Mouse (Mus musculus): ENCODE data around the gene Sc5d.

Gene Sc5d

DNA sequence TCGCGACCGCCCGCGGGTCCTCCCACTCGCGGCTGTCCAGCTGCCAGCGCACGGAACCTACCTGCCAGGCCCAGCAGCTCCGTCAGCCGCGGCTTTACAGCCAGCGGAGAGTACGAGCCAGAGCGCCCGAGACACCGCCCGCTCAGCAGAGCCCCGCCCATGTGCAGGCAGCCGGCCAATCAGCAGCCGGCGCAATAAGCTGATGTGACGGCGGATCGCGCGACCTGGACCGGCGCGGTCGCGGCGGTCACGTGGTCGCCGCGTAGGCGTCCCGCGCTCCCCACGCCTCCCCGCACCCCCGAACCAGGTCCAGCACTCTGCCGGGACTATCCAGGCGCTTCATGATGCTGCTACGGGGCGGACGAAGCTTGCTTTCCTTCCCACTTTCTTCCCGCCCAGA, at the start of gene Sc5d:
TSS of gene Sc5d (minus strand) at position 112 of the 400 bp plus-strand sequence.
- DNase-seq (ENCODE audit: extremely low spot score, low spot score), result peak; percentile 87

DNA sequence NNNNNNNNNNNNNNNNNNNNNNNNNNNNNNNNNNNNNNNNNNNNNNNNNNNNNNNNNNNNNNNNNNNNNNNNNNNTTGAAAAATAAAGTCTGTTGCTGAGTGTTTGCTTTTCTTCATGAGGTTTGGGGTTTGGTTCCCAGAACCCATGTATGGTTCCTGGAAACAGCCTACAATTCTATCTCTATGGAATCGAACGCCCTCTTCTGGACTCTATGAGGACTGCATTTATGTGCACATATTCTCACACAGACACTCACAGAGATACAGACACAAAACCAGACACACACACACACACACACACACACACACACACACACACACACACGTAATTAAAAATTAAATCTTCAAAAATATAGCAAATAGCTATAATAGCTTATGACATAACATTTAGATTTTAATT, 47.3 kb upstream of the Sc5d start:
- no peak for DNase-seq (ENCODE audit: extremely low spot score, low spot score)

DNA sequence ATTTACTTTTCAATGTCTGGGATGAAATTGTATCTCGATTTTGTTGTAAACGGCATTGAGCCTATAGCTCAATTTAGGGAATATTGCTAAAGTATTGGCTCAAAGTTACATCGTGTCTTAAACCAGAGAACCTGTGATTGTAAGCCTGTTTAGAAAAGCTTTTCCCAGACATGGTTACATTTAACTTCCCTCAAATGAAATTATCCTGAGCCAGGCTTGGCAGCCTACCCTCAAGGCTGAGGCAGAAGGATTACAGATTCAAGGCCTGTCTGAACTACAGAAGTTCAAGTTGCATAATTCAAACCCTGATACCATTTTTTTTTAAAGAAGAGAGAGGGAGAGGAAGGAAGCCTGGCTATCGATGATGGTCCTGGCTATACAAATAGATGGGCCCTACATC, 39.8 kb upstream of the Sc5d start:
- DNase-seq (ENCODE audit: extremely low spot score, low spot score), result no peak

DNA sequence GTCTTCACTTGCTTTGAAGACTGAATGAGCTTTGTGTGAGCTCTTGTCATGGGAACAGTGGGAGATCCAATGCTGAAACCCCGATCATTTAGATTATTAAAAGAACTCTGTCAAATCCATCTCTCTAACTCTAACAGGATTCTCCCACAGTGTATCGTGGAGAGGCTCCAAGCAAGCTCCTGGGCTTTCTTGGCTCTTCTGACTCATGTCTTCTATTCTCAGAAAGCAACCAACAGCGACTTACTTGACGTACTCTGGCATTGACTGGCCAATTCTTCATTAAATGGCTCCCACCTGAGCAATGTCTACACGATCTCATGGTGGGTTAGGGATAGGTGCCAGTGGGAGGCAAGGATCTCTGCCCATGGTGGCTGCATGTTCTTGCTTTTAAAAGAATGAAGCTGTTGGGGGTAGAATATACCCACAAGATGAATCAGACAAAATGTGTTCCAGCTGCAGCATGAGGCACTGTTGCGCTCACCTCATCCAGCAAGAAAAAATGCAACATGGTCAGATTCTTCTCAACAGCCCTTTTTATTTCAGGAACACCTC, 37.1 kb upstream of the Sc5d start:
- no peak for DNase-seq (ENCODE audit: extremely low spot score, low spot score)

DNA sequence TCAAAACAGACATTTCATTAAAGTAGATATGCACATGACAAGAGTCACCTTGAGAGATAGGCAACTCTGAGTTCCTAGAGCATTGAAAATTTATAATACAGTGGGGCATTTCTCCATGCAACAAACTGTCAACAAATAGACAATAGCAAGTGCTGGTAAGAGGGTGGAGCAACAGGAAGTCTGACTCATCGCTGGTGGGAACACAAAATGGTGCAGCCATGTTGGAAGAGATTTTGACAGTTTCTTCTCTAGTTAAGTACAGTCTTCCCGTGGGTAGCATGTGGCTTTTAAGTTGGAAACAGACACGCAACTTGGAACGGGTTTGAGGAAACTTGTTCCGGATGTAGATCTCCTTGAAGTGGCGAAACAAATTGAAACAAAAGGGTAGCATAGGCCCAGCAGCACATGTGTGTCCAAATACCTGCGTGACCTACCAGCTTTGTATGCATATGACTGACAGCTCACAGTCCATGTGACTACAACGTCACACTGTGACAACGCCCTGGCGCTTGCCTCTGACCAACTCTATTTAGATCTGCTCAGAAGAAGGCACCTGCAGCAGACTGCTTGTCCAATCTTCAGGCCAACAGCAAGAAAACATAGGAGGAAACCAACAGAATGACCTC, 32.4 kb upstream of the Sc5d start:
- no peak for DNase-seq (ENCODE audit: extremely low spot score, low spot score)

DNA sequence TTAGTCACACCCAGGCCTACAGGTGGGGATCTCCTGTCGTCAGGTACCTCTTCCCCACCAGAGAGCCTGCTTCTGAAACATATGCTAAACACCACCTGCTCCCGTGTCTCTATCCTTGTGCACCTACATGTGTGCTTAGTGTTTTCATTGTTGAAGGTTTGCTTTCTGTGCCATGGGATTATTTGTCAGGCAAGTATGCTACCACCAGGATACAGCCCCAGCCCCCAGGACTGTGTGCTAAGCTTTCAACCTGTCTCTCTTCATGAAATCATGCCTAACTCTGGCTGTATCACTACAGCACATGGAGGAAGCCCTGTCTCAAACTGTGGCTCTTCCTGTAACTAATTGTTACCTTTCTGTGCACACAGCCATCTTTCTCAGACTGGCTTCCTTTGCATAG, 30.1 kb upstream of the Sc5d start:
- DNase-seq (ENCODE audit: extremely low spot score, low spot score), result no peak

DNA sequence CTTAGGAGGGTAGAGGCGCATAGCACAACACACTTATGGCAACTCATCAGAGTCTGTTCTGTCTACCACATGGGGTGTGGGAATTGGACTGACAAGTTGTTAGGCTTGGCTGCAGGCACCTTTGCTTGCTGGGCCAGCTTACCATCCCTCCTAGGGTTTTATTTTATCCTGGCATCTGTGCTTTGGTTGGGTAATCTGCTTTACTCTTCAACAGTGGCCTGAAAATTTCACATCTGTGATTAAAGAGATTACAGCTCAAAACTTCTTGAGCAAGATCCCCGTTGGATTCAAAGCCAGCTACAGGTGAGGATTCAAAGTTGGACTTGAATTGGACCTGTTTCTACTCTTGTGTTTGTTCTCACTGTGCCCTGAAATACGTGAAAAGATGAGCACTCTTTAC, 29.5 kb upstream of the Sc5d start:
- no peak for DNase-seq (ENCODE audit: extremely low spot score, low spot score)

DNA sequence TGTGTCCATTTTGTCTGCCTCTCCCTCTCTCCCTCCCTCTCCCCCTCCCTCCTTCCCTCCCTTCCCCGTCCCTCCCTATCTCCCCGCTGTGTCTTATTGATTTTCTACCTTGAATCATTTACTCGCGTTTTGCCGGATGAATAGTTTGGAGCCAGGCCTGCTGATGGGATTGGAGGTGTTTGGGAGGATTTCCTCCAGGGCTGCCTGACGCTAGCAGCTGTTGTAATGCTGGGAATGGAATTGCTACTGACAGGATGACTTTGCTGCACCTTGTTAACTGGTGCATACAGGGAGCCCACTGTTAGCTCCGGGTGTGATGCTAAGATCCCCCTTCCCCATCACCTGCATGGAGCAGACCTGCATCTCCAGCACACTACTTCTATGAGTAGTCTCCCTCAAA, 29.0 kb upstream of the Sc5d start:
- DNase-seq (ENCODE audit: extremely low spot score, low spot score), result no peak

DNA sequence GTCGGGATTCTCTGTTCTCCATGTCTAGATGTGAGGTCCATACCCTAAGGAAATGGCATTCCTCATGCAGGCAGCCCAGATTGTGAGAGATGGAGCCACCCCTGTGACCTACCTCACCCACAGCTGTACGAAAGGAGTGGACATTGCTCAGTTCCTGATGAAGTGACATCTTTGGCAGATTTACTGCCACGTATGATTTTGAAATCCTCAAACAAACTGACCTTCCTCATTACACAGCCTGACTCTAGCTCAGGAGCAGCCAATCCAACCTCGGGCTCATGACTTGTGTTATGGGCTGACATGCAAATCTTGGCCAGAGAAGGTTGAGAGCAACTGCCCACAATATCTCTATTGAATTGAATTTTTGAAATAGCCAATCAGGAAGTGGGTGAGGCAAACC, 15.6 kb upstream of the Sc5d start:
- DNase-seq (ENCODE audit: extremely low spot score, low spot score), result no peak

DNA sequence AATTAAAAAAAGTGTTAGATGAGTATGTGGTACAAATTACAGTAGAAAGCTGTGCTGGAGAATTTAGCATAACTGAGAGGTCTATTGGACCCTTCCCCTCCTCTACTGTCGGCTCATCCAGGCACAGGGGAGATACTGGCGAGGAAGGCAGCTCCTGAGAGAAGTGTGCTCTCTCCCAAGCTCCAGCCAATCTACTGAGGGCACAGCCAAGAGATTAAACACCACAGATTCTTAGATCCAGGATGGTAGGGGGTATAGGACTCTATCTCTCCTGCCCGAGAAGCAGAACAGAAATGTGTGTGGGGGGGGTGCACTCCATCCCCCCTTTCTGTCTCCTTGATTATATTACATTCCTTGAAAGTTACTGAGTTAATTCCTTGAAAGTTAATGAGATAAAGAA, 14.0 kb upstream of the Sc5d start:
- DNase-seq (ENCODE audit: extremely low spot score, low spot score), result no peak

DNA sequence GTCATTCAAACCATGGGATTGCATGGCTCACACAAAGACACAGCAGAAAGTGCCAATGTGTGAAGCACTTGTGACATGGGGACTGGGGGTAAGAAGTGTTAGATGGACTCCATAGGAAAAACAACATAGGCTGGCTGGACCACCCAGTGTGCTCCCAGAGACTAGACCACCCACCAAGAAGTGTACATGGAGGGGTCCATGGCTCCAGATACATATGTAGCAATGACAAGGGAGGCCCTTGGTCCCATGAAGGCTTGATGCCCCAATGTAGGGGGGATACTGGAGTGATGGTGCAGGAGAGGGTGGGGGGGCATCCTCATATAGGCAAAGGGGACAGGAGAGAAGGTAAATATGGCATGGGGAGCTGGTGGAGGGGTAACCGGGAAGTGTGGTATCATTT, 13.6 kb upstream of the Sc5d start:
- no peak for DNase-seq (ENCODE audit: extremely low spot score, low spot score)

DNA sequence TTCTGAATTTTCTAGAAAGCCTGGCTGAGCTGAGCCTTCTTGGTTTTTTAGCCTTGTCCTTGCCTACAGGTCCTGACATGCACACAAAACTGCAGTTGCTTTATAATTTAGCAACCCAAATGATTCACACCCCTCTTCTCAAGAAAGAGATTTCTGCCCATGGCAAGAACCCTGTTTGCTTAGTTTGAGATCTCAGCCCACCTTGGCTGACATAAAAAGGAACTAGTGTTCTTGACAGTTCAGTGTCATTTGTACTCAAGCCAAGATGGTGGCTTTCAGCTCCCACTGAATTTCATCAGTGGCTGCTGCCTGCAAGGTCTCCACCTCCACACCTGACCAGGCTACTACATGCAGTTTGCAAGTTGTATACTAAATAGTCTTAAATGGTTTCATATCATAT, 13.1 kb upstream of the Sc5d start:
- DNase-seq (ENCODE audit: extremely low spot score, low spot score), result no peak

DNA sequence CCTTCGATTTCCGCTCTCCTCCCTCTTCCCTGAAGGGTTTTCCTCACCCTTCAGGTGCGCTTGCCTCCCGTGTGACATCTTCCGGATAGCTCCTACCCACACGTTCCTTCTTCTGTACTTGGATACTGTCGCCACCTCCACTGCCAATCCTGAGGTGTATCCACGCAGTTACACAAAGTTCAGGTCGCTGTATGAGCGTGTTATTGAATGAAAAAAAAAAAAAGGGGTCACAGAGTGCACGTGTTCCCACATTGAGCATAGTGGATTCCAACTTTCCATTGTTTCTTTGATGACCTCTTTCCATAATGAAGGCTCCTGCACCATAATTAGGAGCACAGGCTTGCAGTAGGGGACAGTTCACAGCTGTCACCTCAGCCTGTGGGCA, 11.7 kb upstream of the Sc5d start:
- no peak for DNase-seq (ENCODE audit: extremely low spot score, low spot score)

DNA sequence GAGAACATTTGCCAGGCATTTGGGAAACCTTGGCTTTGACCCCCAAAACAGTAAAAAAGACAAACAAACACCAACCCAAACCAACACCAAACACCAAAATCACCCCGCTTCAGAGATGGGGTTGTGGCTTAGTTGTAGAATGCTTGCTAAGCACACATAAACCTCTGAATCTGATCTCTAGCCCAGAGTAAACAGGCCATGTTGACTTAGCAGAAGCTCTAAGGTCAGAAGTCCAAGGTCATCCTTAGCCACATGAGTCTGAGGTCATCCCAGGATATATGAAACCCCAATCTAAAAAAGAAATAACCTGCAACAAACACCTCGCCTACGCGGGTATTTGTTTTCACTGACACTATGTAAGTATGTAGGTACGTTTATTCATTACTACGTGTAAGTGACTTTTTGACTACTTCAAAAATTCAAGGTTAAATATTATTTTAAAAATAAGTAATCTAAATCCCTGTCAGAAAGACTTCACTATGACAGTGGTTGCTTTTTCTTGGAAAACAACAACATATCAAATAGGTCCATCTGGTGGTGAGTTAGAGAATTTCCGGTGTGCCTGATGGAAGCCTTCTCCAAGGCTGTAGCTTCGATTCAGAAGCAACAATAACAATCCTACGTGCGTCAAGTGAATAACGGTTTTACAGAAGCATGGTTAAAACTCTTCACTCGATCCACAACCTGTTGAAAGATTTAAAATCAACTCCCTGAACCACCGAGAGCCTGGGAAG, 11.1 kb upstream of the Sc5d start:
- DNase-seq (ENCODE audit: extremely low spot score, low spot score), result no peak

DNA sequence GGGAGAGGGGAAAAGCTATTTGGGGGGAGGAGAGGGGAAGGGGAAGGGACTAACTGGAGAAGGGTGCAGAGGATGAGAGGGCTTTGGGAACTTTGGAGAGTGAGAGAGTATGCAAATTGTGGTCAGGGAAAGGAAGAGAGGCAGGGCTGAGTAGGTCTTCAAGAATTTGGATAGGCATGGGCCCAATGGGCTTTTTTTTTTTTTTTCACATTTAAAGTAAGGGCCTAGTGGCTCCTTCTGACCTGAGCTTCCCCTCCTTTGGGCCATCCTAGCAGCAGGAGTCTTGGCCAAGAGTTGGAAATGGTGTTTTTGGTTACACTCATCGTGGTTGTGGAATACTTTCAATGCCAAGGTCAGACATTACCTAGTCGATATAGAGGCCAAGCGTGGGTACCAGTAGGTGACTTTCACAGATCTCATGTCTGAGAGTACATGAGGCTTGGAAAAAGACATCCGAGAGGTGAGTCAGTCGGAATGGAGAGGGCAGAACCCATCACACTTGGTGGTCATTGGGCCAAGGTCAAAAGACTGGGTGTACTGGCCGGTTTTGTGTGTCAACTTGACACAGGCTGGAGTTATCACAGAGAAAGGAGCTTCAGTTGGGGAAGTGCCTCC, 9.7 kb upstream of the Sc5d start:
- no peak for DNase-seq (ENCODE audit: extremely low spot score, low spot score)

DNA sequence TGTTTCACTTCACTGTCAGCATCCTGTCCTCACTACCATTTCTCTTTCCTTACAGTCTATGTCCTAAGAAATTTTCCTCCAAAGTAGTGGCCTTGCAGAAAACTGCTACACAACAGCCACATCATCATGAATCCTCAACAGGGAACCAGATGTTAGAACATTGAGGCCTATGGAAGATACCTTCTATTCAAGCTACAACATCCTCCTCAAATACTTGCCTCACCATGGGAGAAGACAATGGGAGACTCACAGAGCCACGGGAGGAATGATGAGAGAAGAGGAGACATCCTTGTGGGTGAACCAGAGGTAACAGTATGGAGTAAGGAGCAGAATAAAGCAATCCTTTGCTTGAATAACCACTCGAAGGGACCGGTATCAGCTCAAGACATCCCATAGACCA, 9.1 kb upstream of the Sc5d start:
- DNase-seq (ENCODE audit: extremely low spot score, low spot score), result no peak

DNA sequence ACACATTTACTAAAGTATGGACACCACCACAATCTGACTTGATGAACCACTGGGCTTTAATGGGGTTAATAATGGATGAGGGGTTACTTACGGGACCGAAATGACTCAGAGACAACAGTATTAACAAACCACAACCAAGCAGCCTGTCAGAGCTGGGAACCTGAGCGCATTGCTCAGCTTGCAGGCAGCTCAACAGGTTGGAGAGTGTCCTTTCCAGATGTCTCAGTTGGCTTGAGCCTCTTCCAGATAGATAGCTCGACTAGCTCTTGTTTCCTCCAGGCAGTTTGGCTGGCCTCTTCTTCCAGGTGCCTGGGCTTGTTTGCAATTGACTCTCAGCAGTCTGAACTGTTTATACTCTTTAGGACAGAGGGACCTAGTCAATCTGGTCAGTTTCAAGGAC, 8.6 kb upstream of the Sc5d start:
- DNase-seq (ENCODE audit: extremely low spot score, low spot score), result no peak

DNA sequence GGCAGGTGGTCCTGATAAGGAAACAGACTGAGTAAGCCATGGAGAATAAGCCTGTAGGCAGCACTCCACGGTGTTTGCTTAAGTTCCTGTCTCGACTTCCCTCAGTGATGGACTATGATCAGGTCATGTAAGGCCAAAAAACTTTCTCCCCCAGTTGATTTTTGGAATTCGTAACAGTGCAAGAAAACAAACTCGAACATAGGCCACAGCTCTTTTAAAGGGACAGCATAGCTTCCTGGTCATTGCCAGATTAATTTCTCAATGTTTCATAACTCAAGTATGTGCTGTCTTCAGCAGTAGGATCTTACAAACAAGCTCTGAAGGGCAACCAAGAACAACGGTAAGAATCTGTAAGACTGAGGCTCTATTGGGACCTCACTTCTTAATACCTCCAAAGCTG, 7.4 kb upstream of the Sc5d start:
- DNase-seq (ENCODE audit: extremely low spot score, low spot score), result no peak

DNA sequence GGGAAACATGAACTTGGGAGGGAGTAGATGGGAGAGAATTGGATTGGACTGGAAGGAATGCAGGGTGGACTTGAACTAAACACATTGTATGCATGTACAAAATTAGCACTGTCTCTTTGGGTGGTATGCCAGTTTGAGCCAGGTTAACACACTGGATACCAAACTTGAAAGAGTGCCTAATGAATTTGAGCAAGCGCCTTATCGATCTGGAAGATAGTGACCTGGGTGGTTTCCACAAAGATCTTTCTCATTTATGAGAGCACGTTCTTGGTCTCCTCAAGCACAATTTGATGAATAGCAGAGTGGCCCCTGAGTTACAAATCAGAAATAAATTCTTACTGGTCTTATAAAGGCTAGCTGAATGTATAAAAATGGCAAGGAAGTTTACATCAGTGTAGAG, 6.6 kb upstream of the Sc5d start:
- no peak for DNase-seq (ENCODE audit: extremely low spot score, low spot score)

DNA sequence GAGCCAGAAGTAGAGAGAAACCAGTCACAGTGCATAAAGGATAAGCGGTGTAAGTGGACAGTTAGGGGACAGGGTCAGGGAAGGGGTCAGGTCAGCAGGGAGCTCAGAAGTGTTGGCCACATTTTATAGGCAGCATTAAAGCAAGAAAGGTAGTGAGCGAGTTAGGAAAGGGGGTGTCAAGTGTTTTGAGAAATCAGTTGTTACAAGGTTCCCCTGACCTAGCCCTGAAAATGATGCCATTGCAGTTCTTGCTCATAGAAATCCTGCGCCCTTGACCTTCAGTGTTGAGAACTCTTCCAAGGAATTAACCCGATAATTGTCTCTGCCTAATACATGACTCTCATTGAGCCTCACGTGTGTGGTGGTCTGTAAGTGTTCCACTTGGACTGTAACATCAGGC, 6.0 kb upstream of the Sc5d start:
- no peak for DNase-seq (ENCODE audit: extremely low spot score, low spot score)

DNA sequence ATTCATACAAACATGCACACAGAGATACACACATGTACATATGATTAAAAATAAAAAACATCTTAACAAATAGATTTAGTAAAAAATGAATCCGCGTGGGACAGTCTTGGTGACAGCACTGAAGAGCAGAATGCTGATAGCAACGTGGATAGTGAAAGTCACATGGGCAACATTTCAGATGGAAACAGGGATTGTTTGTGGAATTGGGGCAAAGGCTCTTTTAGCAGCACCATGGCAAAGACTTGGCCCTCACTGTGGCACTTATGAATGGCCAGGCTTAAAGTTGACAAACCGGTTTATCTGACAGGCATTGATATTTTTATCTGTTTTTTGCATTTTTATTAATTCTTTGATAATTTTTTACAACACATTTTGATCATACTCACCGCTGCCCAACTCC, 4.3 kb upstream of the Sc5d start:
- no peak for DNase-seq (ENCODE audit: extremely low spot score, low spot score)

DNA sequence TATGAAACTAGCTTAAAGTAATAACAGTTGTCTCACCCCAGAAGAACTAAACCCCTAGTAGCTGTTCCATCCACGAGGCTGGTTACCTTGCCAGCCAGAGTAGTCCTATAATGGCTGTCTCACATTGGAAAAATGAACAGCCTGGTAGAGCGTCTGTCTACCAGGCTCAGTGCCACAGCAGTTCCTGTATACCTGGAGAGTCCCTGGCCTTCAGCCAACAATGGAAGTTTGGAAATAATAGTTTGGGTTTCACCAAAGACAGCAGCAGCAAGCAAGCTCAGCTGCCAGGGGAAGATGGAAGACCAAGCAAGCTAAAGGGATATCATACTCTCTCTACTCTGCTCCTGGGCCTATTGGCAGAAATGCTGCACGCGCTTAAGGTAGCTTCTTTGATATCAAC, 1.3 kb upstream of the Sc5d start:
- no peak for DNase-seq (ENCODE audit: extremely low spot score, low spot score)

DNA sequence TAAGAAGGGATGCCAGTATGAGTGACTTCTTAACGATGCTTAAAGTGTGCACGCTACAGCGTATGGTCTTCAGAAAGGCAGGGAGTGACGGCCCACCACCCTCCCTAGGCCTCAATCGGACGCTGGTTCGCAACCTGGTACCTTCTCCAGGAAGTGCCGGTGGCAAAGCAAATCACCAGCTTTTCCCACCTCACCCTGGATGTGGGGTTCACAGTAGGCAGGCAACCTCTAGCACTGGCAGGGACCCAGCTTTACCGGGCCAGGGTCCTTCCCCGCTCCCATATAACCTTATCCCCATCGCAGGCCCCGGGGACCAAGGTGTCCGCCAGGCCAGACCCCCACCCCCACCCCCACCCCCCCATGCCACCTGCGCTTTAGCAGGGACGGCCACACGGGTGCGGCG, 346 bp downstream of the Sc5d start:
- no peak for DNase-seq (ENCODE audit: extremely low spot score, low spot score)

All from neural tube, embryonic 10.5 days (tissue).